Mouse (Mus musculus) heart, postnatal 0 days (tissue): ENCODE data around the gene Trmt1.

ENCODE experiments used
- CTCF ChIP-seq: IDR thresholded peaks from 2 replicates; pipeline ENCODE4 v1.5.1; 2016; ENCODE audit warnings: antibody characterized with exemption, control low read depth, low read depth
- EP300 ChIP-seq: IDR thresholded peaks from 2 replicates; pipeline ENCODE4 v1.6.1; 2016; ENCODE audit warnings: antibody characterized with exemption, low read depth

DNA sequence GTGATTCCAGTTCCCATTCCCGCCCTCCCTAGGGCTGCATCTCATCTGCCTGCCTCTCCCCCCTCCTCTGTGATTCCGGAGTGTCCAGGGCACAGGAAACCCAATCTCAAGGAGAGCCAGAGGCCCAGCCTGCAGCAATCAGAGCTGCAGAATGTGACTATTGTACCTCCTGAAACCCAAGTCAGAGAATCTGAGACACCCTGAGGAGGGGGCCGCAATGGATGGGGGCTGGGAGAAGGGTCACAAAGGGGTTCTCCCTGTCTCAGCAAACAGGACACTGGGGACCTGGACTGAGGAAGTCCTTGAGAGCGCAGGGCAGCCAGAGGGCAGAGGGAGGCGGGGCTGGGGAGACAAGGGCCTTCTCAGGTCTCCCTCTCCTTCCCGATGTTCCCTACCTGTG, 46.9 kb downstream of the Trmt1 start:
- TF ChIP-seq CTCF (no peak), EP300 (no peak)
